Mouse (Mus musculus) liver, embryonic 13.5 days (tissue): ENCODE results near the gene 1810009A15Rik. TPM values are rescaled to one million over a fixed set of nuclear protein-coding genes. Genes with fewer than 3 reads are reported as not detected.

ENCODE experiments used
- ATAC-seq: fragments of 200-750 bp; cut with Nextera tagmentation; 2 replicates; pipeline ENCODE4 v1.8.0; 2017; ENCODE audit warnings: low read depth, mild to moderate bottlenecking, moderate number of reproducible peaks, moderate library complexity
- DNase-seq: peaks from one replicate; pipeline ENCODE4 v3.0.0; 2022
- H3K27ac ChIP-seq: fragments of 300-500 bp; sonication (generic); 2 replicates; pipeline ENCODE4 v1.5.1; 2015; ENCODE audit warnings: moderate library complexity, mild to moderate bottlenecking, inconsistent platforms
- H3K27me3 ChIP-seq: fragments of 300-500 bp; sonication (generic); 2 replicates; pipeline ENCODE4 v1.6.1; 2015; ENCODE audit warnings: mild to moderate bottlenecking, inconsistent platforms
- H3K36me3 ChIP-seq: fragments of 300-500 bp; sonication (generic); 2 replicates; pipeline ENCODE4 v1.6.1; 2015; ENCODE audit warnings: mild to moderate bottlenecking, inconsistent platforms
- H3K4me1 ChIP-seq: fragments of 300-500 bp; sonication (generic); replicated peaks from 2 replicates; pipeline ENCODE4 v1.6.1; 2015; ENCODE audit warnings: inconsistent platforms
- H3K4me2 ChIP-seq: fragments of 300-500 bp; sonication (generic); 2 replicates; pipeline ENCODE4 v1.6.1; 2015; ENCODE audit warnings: inconsistent platforms, mild to moderate bottlenecking, moderate library complexity
- H3K4me3 ChIP-seq: fragments of 300-500 bp; sonication (generic); replicated peaks from 2 replicates; pipeline ENCODE4 v1.5.1; 2015; ENCODE audit warnings: mild to moderate bottlenecking, inconsistent platforms
- H3K9ac ChIP-seq: fragments of 300-500 bp; sonication (generic); 2 replicates; pipeline ENCODE4 v1.6.1; 2015; ENCODE audit warnings: mild to moderate bottlenecking, inconsistent platforms
- H3K9me3 ChIP-seq: fragments of 300-500 bp; sonication (generic); replicated peaks from 2 replicates; pipeline ENCODE4 v1.6.1; 2016; ENCODE audit warnings: inconsistent platforms
- WGBS: fragments of 180-500 bp; shearing (Covaris S2); methylation state at CpG from one replicate; pipeline ENCODE4 v1.1.7; 2015; ENCODE audit not compliant: insufficient replicate concordance; 5-methylcytosine and 5-hydroxymethylcytosine counted together
- polyA plus RNA-seq: library from polyadenylated mRNA; unstranded; fragments of >200 nt; fragmentation: Nextera tagmentation; extraction: Ambion mirVana; gene quantifications from 2 replicates; pipeline ENCODE4 v1.2.1, GENCODE M21; 2015

Gene 1810009A15Rik
- polyA plus RNA-seq, 1 experiment from 2014 or later = 89.5 TPM

- Histone ChIP-seq H3K4me3 (peak within 1 kb of the TSS; percentile 93), H3K4me1 (peaks cover 66% of the 10 kb centered on the region), H3K27ac (peak within 1 kb of the TSS; percentile 91), H3K9me3 (no peaks in the 10 kb centered on the region), H3K9ac (peak within 1 kb of the TSS; percentile 97), H3K4me2 (peak within 1 kb of the TSS; percentile 88), H3K27me3 (no peaks in the 10 kb centered on the region), H3K36me3 (peaks cover 46% of the 10 kb centered on the region)
- WGBS = under 1% methylated on average over 53 of the region's 53 CpGs
- ATAC-seq = peak; percentile 97
- peak; percentile 96 for DNase-seq
Observed at GRCm38 (mm10) chr19:8897865-8898495, 9.3 kb downstream of the 1810009A15Rik start, which contains the start of gene Ganab. Gene Ganab (plus strand): TSS chr19:8898071.

DNA sequence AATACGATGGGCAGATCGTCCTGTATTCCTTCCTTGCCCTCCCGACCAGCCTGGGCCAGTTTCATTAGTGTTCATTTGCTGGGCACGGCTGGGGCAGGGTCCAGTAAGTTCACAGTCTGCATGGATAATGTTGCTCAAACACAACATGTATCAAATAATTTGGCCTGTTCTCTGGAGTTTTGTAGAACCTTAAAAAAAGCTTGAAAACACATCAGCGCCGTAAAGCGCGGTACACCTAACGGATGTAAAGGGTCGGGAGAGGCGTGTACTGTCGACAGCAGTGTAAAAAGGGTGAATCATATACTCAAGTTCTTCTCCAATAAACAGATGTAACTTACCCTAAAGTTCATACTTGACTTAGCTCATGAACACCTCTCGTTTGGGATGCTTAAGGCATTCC lies 9.9 kb downstream of the 1810009A15Rik start:
- ATAC-seq = no peak

GRCm38 (mm10) chr19:8899079-8899478 lies 10.4 kb downstream of the 1810009A15Rik start:
- ATAC-seq (no peak), DNase-seq (no peak)
- Histone ChIP-seq H3K4me3 (peak overlapping the region; percentile 93), H3K27ac (peak overlapping the region; percentile 91), H3K36me3 (peaks cover 57% of the 10 kb centered on the region), H3K4me2 (peak overlapping the region; percentile 88), H3K4me1 (peaks cover 59% of the 10 kb centered on the region), H3K9me3 (no peaks in the 10 kb centered on the region), H3K27me3 (no peaks in the 10 kb centered on the region), H3K9ac (peak overlapping the region; percentile 97)
- WGBS = 39% methylated on average over 3 of the region's 3 CpGs

More for the DNA sequence above, 9.9 kb downstream of the 1810009A15Rik start:
- peak overlapping the region; percentile 93 for H3K4me3 ChIP-seq
- peak overlapping the region; percentile 88 for H3K4me2 ChIP-seq
- no peaks in the 10 kb centered on the region for H3K27me3 ChIP-seq
- no peak for DNase-seq
- peak overlapping the region; percentile 97 for H3K9ac ChIP-seq
- peak overlapping the region; percentile 91 for H3K27ac ChIP-seq
- peaks cover 52% of the 10 kb centered on the region for H3K36me3 ChIP-seq
- H3K9me3 ChIP-seq = no peaks in the 10 kb centered on the region
- WGBS = 2% methylated on average over 13 of the region's 13 CpGs
- H3K4me1 ChIP-seq = peaks cover 64% of the 10 kb centered on the region

GRCm38 (mm10) chr19:8903412-8903811 lies 14.8 kb downstream of the 1810009A15Rik start:
- Histone ChIP-seq H3K27me3 (no peaks in the 10 kb centered on the region), H3K4me1 (peaks cover 31% of the 10 kb centered on the region), H3K9ac (no peak overlapping the region), H3K9me3 (no peaks in the 10 kb centered on the region), H3K36me3 (peaks cover 72% of the 10 kb centered on the region), H3K4me2 (no peak overlapping the region), H3K27ac (no peak overlapping the region), H3K4me3 (no peak overlapping the region)
- WGBS = 92% methylated on average over 5 of the region's 5 CpGs
- no peak for ATAC-seq
- DNase-seq = no peak

DNA sequence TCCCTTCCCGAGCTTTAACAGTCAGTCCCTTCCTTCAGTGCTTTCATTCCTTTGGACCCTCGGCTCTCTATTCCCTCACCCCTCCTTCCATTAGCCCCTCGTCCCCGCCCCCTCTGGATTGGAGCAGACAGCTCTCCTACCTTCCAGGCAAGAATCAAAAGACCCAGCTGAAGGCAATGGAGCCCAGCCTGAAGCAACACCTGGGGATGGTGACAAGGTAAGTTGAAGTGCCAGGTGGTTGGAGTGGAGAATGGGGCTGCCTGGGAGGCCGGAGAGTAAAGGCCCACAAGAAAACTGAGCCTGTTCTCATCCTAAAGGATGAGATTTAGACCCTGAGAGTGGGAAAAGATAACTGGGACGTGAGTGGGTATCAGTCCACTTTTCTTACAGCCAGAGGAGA lies 19.9 kb downstream of the 1810009A15Rik start:
- DNase-seq (no peak), ATAC-seq (no peak)
- H3K9ac ChIP-seq = no peak overlapping the region
- peaks cover 98% of the 10 kb centered on the region for H3K36me3 ChIP-seq
- no peak overlapping the region for H3K27ac ChIP-seq
- H3K4me1 ChIP-seq = no peaks in the 10 kb centered on the region
- H3K4me2 ChIP-seq = no peak overlapping the region
- 85% methylated on average over 6 of the region's 6 CpGs for WGBS
- no peaks in the 10 kb centered on the region for H3K9me3 ChIP-seq
- no peaks in the 10 kb centered on the region for H3K27me3 ChIP-seq
- no peak overlapping the region for H3K4me3 ChIP-seq

DNA sequence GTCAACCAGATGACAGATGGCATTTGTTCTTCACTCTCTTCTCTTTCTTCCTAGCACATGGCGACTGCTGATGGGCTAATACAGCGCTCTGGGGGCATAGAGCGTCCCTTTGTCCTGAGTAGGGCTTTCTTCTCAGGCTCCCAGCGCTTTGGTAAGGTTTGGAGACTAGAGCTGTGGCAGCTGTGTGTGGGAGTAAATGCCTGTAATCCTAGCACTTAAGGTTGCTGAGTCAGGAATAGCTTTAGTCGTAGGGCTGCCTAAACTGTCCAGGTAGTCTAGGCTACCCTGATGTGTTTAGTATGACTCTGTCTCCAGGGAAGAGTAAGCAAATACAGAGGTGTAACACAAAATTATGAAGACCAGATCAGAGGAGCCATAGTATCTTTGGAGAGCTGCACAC lies 23.2 kb downstream of the 1810009A15Rik start:
- ATAC-seq = no peak

GRCm38 (mm10) chr19:8914212-8914611 lies 25.6 kb downstream of the 1810009A15Rik start:
- Histone ChIP-seq H3K9ac (no peak overlapping the region), H3K4me2 (no peak overlapping the region), H3K27me3 (no peaks in the 10 kb centered on the region), H3K27ac (no peak overlapping the region), H3K4me1 (no peaks in the 10 kb centered on the region; the same call in 1 of the 2 replicates), H3K4me3 (no peak overlapping the region), H3K9me3 (no peaks in the 10 kb centered on the region), H3K36me3 (peaks cover 79% of the 10 kb centered on the region)
- 77% methylated on average over 3 of the region's 3 CpGs for WGBS
- DNase-seq (no peak), ATAC-seq (no peak)

More for the DNA sequence above, 23.2 kb downstream of the 1810009A15Rik start:
- no peak overlapping the region for H3K9ac ChIP-seq
- H3K27me3 ChIP-seq = no peaks in the 10 kb centered on the region
- H3K4me3 ChIP-seq = no peak overlapping the region
- H3K9me3 ChIP-seq = no peaks in the 10 kb centered on the region
- H3K27ac ChIP-seq = no peak overlapping the region
- no peak overlapping the region for H3K4me2 ChIP-seq
- 88% methylated on average over 5 of the region's 5 CpGs for WGBS
- no peak for DNase-seq
- H3K36me3 ChIP-seq = peaks cover 99% of the 10 kb centered on the region
- H3K4me1 ChIP-seq = no peaks in the 10 kb centered on the region

- Histone ChIP-seq H3K4me3 (no peak overlapping the region), H3K36me3 (peaks cover 40% of the 10 kb centered on the region), H3K9me3 (no peaks in the 10 kb centered on the region), H3K27me3 (no peaks in the 10 kb centered on the region), H3K4me2 (no peak overlapping the region), H3K27ac (no peak overlapping the region), H3K4me1 (peaks cover 35% of the 10 kb centered on the region), H3K9ac (no peak overlapping the region)
- no peak for DNase-seq
- ATAC-seq = no peak
- WGBS = 72% methylated on average over 3 of the region's 3 CpGs
Observed at GRCm38 (mm10) chr19:8919000-8919399, 30.3 kb downstream of the 1810009A15Rik start.

- peak overlapping the region; percentile 90 for H3K9ac ChIP-seq
- no peak for DNase-seq
- H3K27me3 ChIP-seq = no peaks in the 10 kb centered on the region
- peak overlapping the region; percentile 95 for H3K27ac ChIP-seq
- H3K4me1 ChIP-seq = peaks cover 39% of the 10 kb centered on the region
- no peak for ATAC-seq
- H3K4me3 ChIP-seq = peak overlapping the region; percentile 89
- no peaks in the 10 kb centered on the region for H3K9me3 ChIP-seq
- H3K4me2 ChIP-seq = peak overlapping the region; percentile 87
- 61% methylated on average over 6 of the region's 6 CpGs for WGBS
- H3K36me3 ChIP-seq = peaks cover 37% of the 10 kb centered on the region
Observed at GRCm38 (mm10) chr19:8919684-8920072, 31.0 kb downstream of the 1810009A15Rik start.

- Histone ChIP-seq H3K36me3 (peaks cover 34% of the 10 kb centered on the region), H3K4me3 (peak within 1 kb of the TSS; percentile 89), H3K27me3 (no peaks in the 10 kb centered on the region), H3K27ac (peak within 1 kb of the TSS; percentile 95), H3K9ac (peak within 1 kb of the TSS; percentile 90), H3K4me1 (peaks cover 39% of the 10 kb centered on the region), H3K4me2 (peak within 1 kb of the TSS; percentile 87), H3K9me3 (no peaks in the 10 kb centered on the region)
- WGBS = 2% methylated on average over 50 of the region's 50 CpGs
- peak; percentile 96 for ATAC-seq
- peak; percentile 88 for DNase-seq
Observed at GRCm38 (mm10) chr19:8920073-8920736, 31.6 kb downstream of the 1810009A15Rik start, which contains the start of gene B3gat3. Gene B3gat3 (plus strand): TSS chr19:8920374.

DNA sequence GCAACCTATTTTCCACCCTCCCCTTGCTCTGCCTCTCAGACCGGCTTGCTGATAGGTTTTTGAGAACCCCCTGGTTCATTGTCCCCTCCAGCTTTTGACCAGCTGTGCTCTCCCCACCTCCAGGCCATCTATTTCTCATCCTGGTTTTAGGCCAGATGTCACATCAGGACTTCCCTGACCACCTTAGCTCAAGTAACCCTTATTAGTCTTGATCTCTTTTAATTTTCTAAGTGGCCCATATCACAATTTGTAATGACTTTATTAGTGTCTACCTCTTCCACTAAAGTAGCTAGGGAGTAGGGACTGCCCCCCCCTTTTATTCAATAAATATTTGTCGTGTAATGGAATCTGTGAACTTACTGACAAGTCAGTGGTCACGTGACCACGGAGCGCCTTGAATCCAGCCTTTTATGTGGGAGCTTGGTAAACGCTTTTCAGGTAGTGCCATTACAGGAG lies 32.2 kb downstream of the 1810009A15Rik start:
- ATAC-seq = no peak
- Histone ChIP-seq H3K27ac (peak overlapping the region; percentile 95), H3K4me2 (peak overlapping the region; percentile 87), H3K4me1 (peaks cover 41% of the 10 kb centered on the region), H3K4me3 (peak overlapping the region; percentile 89), H3K9me3 (no peaks in the 10 kb centered on the region), H3K9ac (peak overlapping the region; percentile 90), H3K27me3 (no peaks in the 10 kb centered on the region), H3K36me3 (peaks cover 34% of the 10 kb centered on the region)
- under 1% methylated on average over 6 of the region's 6 CpGs for WGBS
- no peak for DNase-seq
